Mouse (Mus musculus) lung, embryonic 14.5 days (tissue): Measurements from ENCODE around the gene Cpped1. TPM values are rescaled to one million over a fixed set of nuclear protein-coding genes. Genes with fewer than 3 reads are reported as not detected.

ENCODE experiments used
- ATAC-seq: fragments of 200-750 bp; cut with Nextera tagmentation; 2 replicates; pipeline ENCODE4 v1.8.0; 2017; ENCODE audit warnings: mild to moderate bottlenecking, moderate TSS enrichment, moderate library complexity; ENCODE audit not compliant: insufficient read depth
- DNase-seq: peaks from one replicate; pipeline ENCODE4 v3.0.0-alpha.2; 2015
- H3K27ac ChIP-seq: fragments of 300-500 bp; sonication (generic); 2 replicates; pipeline ENCODE4 v1.5.1; 2014; ENCODE audit warnings: low read depth, mild to moderate bottlenecking, moderate library complexity
- H3K27me3 ChIP-seq: fragments of 300-500 bp; sonication (generic); 2 replicates; pipeline ENCODE4 v1.6.1; 2014; ENCODE audit warnings: low read length, control low read depth; ENCODE audit not compliant: insufficient read depth
- H3K36me3 ChIP-seq: fragments of 300-500 bp; sonication (generic); 2 replicates; pipeline ENCODE4 v1.6.1; 2014; ENCODE audit warnings: control low read depth; ENCODE audit not compliant: insufficient read depth
- H3K4me1 ChIP-seq: fragments of 300-500 bp; sonication (generic); 2 replicates; pipeline ENCODE4 v1.6.1; 2014; ENCODE audit warnings: antibody characterized with exemption, control low read depth; ENCODE audit not compliant: insufficient read depth
- H3K4me2 ChIP-seq: fragments of 300-500 bp; sonication (generic); 2 replicates; pipeline ENCODE4 v1.6.1; 2014; ENCODE audit warnings: mild to moderate bottlenecking
- H3K4me3 ChIP-seq: fragments of 300-500 bp; sonication (generic); 2 replicates; pipeline ENCODE4 v1.5.1; 2014; ENCODE audit warnings: low read depth, low read length
- H3K9ac ChIP-seq: fragments of 300-500 bp; sonication (generic); 2 replicates; pipeline ENCODE4 v1.6.1; 2014
- H3K9me3 ChIP-seq: fragments of 300-500 bp; sonication (generic); 2 replicates; pipeline ENCODE4 v1.6.1; 2016; ENCODE audit warnings: low read depth, low read length, control low read depth
- CTCF ChIP-seq: IDR thresholded peaks from 2 replicates; pipeline ENCODE4 v1.5.1; 2016; ENCODE audit warnings: antibody characterized with exemption, low read depth
- WGBS: fragments of 180-500 bp; shearing (Covaris S2); extraction: QIAGEN DNeasy Blood & Tissue Kit; methylation state at CpG from one replicate; pipeline ENCODE4 v1.1.7; 2014; 5-methylcytosine and 5-hydroxymethylcytosine counted together
- polyA plus RNA-seq: library from polyadenylated mRNA; unstranded; fragments of >200 nt; fragmentation: Nextera tagmentation; extraction: Ambion mirVana; gene quantifications from 2 replicates; pipeline ENCODE4 v1.2.1, GENCODE M21; 2014

The Cpped1 gene
- polyA plus RNA-seq = 24.3 and 26.0 TPM in 2 replicates

DNA sequence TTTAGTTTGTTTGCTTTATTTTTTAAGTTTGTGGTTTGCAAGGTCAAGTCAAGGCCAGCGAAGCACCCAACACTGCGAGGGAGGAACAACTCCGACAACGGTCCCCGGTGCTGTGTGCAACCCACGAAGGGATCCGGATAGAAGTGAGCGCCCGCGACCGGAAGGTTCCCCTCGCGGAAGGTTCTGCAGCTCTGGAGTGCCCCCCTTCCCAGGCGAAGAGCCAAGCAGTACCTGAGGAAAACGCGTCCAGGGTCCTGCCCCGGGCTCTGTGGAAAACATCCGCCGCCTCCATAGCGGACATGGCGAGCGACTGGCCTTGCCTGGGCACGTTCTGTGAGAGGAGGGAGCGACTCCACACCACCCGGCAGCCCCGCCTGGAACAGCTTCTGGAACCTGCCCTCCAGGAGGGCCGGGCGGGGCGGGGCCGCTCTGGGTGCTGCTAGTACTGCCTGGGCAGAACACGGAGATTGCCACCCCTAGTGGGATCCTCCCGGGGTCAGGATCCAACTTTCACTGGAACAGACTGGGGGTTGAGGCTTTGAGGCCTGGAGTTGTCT lies at the start of gene Cpped1:
Cpped1 (minus strand) TSS at position 411 of the 557 bp plus-strand sequence.
- WGBS = under 1% methylated on average over 32 of the region's 32 CpGs
- peak; percentile 99 for ATAC-seq
- peak; percentile 92 for DNase-seq

DNA sequence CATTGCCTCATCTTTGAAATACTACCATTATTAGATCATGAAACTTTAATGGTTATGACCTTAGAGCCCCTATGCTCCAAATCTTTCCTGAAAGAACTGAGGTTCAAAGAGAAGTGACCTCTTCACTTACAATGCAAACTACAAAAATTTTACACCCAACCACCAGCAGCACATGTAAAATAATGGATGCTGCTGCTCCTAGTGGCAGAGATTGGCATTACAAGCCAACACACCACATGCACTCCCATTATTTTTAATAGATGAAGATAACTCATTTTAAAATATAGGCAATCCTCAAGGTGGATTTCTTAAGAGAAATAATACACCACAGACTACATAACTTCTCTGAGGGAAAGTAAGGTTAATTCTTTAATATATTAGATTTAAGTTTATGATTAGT lies 31.2 kb upstream of the Cpped1 start:
- no peaks in the 10 kb centered on the region for H3K36me3 ChIP-seq
- no peaks in the 10 kb centered on the region for H3K9me3 ChIP-seq
- no peak overlapping the region for H3K27ac ChIP-seq
- H3K9ac ChIP-seq = no peak overlapping the region
- no peak for ATAC-seq
- H3K4me1 ChIP-seq = no peaks in the 10 kb centered on the region
- H3K4me2 ChIP-seq = no peak overlapping the region
- H3K4me3 ChIP-seq = no peak overlapping the region
- peak; percentile 74 for DNase-seq
- H3K27me3 ChIP-seq = no peaks in the 10 kb centered on the region
- TF ChIP-seq CTCF = peak; percentile 79

More for the DNA sequence above, at the start of gene Cpped1:
- H3K36me3 ChIP-seq = no peaks in the 10 kb centered on the region
- H3K9me3 ChIP-seq = no peaks in the 10 kb centered on the region
- H3K27ac ChIP-seq = peak within 1 kb of the TSS; percentile 81
- H3K4me1 ChIP-seq = peaks cover 3% of the 10 kb centered on the region; the same call in 1 of the 2 replicates
- peak within 1 kb of the TSS; percentile 64 for H3K4me3 ChIP-seq
- H3K4me2 ChIP-seq = peak within 1 kb of the TSS; percentile 77
- TF ChIP-seq CTCF = no peak
- H3K9ac ChIP-seq = peak within 1 kb of the TSS; percentile 78
- H3K27me3 ChIP-seq = no peaks in the 10 kb centered on the region

DNA sequence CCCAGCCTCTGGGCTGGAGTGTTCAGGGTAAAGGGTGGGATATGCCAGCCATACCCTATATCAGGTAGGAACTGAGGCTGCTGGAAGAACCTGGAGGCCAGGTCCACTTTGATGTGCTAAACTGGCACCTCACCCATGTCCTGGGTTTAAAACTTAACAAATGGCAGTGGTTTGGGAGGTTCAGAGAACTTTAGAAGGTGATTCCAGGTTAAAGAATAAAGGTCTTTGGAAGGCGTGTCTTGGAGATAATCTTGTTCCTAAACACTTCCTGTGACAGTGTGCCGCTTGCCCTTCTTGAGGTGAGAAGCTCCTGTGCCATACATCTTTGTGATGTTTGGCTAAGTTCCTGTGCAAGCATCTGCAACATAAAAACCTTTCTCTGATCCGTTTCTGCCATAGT lies 1.6 kb upstream of the Cpped1 start:
- Histone ChIP-seq H3K27me3 (no peaks in the 10 kb centered on the region), H3K27ac (no peak overlapping the region), H3K4me3 (no peak overlapping the region), H3K4me1 (peaks cover 3% of the 10 kb centered on the region; the same call in 1 of the 2 replicates), H3K4me2 (no peak overlapping the region), H3K9me3 (no peaks in the 10 kb centered on the region), H3K9ac (no peak overlapping the region), H3K36me3 (no peaks in the 10 kb centered on the region)
- DNase-seq (no peak), ATAC-seq (no peak)
- TF ChIP-seq CTCF = no peak
- WGBS = 60% methylated on average over 3 of the region's 3 CpGs

DNA sequence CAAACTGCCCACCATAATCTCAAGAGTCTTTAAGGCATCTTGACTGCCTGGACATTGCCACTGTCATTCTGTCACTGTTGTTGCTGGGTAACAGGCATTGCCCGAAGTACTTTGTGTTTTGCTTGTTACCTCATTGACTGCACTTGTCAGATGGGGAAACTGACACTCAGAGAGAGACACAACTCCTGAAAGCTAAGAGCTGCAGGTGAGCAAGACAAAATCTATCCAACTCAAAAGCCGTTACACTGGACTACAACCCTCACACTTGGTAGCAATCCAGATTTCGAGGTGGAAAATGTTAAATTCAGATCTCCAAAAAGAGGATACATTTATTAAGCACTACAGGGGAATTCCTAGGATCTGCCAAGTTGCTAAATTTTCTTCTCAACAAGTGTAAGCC lies 572 bp upstream of the Cpped1 start:
- Histone ChIP-seq H3K9ac (no peak overlapping the region), H3K9me3 (no peaks in the 10 kb centered on the region), H3K4me2 (peak overlapping the region; percentile 77), H3K27ac (no peak overlapping the region), H3K36me3 (no peaks in the 10 kb centered on the region), H3K27me3 (no peaks in the 10 kb centered on the region), H3K4me1 (peaks cover 3% of the 10 kb centered on the region; the same call in 1 of the 2 replicates), H3K4me3 (peak overlapping the region; percentile 64; the same call in 1 of the 2 replicates)
- no peak for DNase-seq
- ATAC-seq = no peak
- TF ChIP-seq CTCF = no peak
- WGBS = 73% methylated on average over 3 of the region's 3 CpGs

DNA sequence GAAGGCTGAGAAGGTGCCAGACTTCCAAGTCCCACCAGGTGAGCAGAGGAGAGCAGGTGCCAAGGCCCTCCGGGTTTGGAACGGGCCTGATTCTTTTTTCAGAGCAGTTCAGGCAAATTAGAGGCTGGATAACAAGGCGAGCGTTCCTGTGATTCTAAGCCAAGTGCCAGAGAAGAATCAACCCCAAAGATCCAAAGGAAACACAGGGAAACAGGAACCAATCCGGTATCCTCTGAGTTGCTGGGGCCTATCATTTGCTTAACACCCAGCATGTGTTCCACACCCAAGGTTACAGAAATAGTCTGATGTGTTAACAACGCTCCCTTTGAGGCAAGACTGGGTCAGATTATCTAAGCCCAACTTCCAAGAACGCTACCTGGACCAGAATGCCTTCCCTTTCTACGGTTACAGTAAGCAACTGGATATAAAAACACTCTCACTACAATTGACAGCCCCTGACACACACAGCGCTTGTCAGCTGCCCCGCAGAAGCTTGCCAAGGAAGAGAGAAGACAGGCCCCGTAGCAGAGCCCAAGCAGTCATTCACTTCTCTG lies 707 bp downstream of the Cpped1 start:
- 17% methylated on average over 11 of the region's 11 CpGs for WGBS
- peak; percentile 74; the same call in 1 of the 2 replicates for ATAC-seq

DNA sequence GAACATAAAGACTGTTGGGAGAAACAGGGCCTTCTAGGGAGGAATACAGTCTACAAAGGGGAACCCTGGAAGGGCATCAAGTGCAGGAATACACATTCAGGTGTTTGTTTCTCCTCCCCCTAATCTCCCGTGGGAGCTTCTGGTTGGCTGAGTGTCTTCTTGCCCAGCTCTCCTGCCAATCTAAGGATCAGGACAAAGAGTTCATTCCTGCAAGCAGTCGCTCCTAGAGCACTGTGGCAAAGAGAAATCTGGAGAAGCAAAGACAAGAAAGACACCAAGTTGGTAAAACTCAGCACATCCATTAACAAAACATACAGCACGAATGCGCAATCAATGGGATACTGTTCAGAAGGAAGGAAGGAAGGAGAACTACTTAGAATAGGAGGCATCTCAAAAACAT lies 1.4 kb downstream of the Cpped1 start:
- no peak overlapping the region for H3K4me3 ChIP-seq
- 77% methylated on average over 4 of the region's 4 CpGs for WGBS
- DNase-seq = no peak

More for the DNA sequence above, 707 bp downstream of the Cpped1 start:
- Histone ChIP-seq H3K36me3 (no peaks in the 10 kb centered on the region), H3K9ac (peak overlapping the region; percentile 78), H3K4me3 (peak overlapping the region; percentile 64), H3K4me2 (peak overlapping the region; percentile 77), H3K4me1 (peaks cover 3% of the 10 kb centered on the region; the same call in 1 of the 2 replicates), H3K9me3 (no peaks in the 10 kb centered on the region), H3K27ac (peak overlapping the region; percentile 81), H3K27me3 (no peaks in the 10 kb centered on the region)
- TF ChIP-seq CTCF = no peak
- DNase-seq = no peak

DNA sequence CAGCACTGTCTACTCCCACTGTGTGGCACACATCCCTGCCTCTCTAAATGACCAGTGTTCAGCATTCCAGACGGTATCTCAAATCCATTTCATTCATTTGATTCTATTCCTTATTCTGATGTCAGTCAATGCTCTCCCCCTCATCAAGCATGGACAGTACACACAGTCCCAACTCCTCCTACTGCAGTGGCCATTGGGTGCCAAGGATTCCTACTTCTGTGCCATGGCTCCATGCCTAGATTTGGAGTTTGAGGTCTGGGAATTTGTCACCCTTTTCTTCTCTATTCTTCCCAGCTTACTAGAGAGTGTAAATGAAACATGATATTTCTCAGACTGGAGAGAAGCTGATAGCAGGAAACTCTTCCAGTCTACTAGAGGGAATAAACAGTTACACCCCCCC lies 2.3 kb downstream of the Cpped1 start:
- Histone ChIP-seq H3K4me3 (no peak overlapping the region), H3K4me2 (no peak overlapping the region), H3K36me3 (no peaks in the 10 kb centered on the region), H3K27ac (no peak overlapping the region), H3K27me3 (no peaks in the 10 kb centered on the region), H3K4me1 (peaks cover 3% of the 10 kb centered on the region; the same call in 1 of the 2 replicates), H3K9me3 (no peaks in the 10 kb centered on the region), H3K9ac (no peak overlapping the region)
- TF ChIP-seq CTCF = no peak
- DNase-seq (no peak), ATAC-seq (no peak)
- 79% methylated on average over 1 of the region's 1 CpGs for WGBS

More for the DNA sequence above, 1.4 kb downstream of the Cpped1 start:
- H3K4me2 ChIP-seq = peak overlapping the region; percentile 77
- H3K36me3 ChIP-seq = no peaks in the 10 kb centered on the region
- no peak for TF ChIP-seq CTCF
- H3K4me1 ChIP-seq = peaks cover 3% of the 10 kb centered on the region; the same call in 1 of the 2 replicates
- no peaks in the 10 kb centered on the region for H3K27me3 ChIP-seq
- no peak overlapping the region for H3K9ac ChIP-seq
- H3K27ac ChIP-seq = no peak overlapping the region
- no peaks in the 10 kb centered on the region for H3K9me3 ChIP-seq
- ATAC-seq = no peak
